8 mouse cellular contexts compared by ENCODE assay signal in genomic region chr2:127482533-127482911, GRCm38 (mm10). TPM values are rescaled to one million over a fixed set of nuclear protein-coding genes. Genes with fewer than 3 reads are reported as not detected.
A peak's percentile ranks its signal among the peaks of the same experiment; 100 is the strongest.
DNase-seq lines count a peak whose midpoint lies in the region; ATAC-seq and TF ChIP-seq lines count a peak whose summit lies in the region.

No protein-coding gene starts in this region.

- no peaks in the 10 kb centered on the region for H3K9me3 ChIP-seq in intestine, postnatal 0 days (ENCODE audit: control insufficient read depth)
- H3K9me3 ChIP-seq in liver, postnatal 0 days (ENCODE audit: low read length): no peaks in the 10 kb centered on the region
- H3K9me3 ChIP-seq in neural tube, embryonic 13.5 days: no peaks in the 10 kb centered on the region

- H3K4me3 ChIP-seq in intestine, postnatal 0 days (ENCODE audit: low read depth, low read length): peak overlapping the region; percentile 49
- peak overlapping the region; percentile 46 for H3K4me3 ChIP-seq in liver, postnatal 0 days (ENCODE audit: low read depth, low read length)
- H3K4me3 ChIP-seq in neural tube, embryonic 13.5 days: peak overlapping the region; percentile 42

- 0% methylated on average over 20 of the region's 21 CpGs for WGBS in intestine, postnatal 0 days
- WGBS in liver, postnatal 0 days (ENCODE audit: insufficient replicate concordance): under 1% methylated on average over 21 of the region's 21 CpGs
- WGBS in neural tube, embryonic 13.5 days: under 1% methylated on average over 21 of the region's 21 CpGs

- H3K9ac ChIP-seq in intestine, postnatal 0 days (ENCODE audit: low read depth, low read length): no peak overlapping the region
- H3K9ac ChIP-seq in liver, postnatal 0 days (replicated peaks): no peak overlapping the region
- H3K9ac ChIP-seq in neural tube, embryonic 13.5 days: peak overlapping the region; percentile 49

- H3K4me2 ChIP-seq in intestine, postnatal 0 days (replicated peaks; ENCODE audit: low read depth): peak overlapping the region; percentile 77
- peak overlapping the region; percentile 68 for H3K4me2 ChIP-seq in liver, postnatal 0 days (ENCODE audit: low read depth, low read length)
- H3K4me2 ChIP-seq in neural tube, embryonic 13.5 days: peak overlapping the region; percentile 62

- no peak overlapping the region for H3K27ac ChIP-seq in intestine, postnatal 0 days (ENCODE audit: low read depth, low read length)
- H3K27ac ChIP-seq in liver, postnatal 0 days (ENCODE audit: low read depth): no peak overlapping the region
- no peak overlapping the region for H3K27ac ChIP-seq in neural tube, embryonic 13.5 days (replicated peaks)

- no peaks in the 10 kb centered on the region for H3K36me3 ChIP-seq in intestine, postnatal 0 days (ENCODE audit: control insufficient read depth, insufficient read depth)
- H3K36me3 ChIP-seq in liver, postnatal 0 days (replicated peaks; ENCODE audit: insufficient read depth, low read length): no peaks in the 10 kb centered on the region
- no peaks in the 10 kb centered on the region for H3K36me3 ChIP-seq in neural tube, embryonic 13.5 days

- TF ChIP-seq CTCF in intestine, postnatal 0 days (IDR thresholded peaks at IDR 0.05; ENCODE audit: low read depth): no peak
- TF ChIP-seq CTCF in liver, postnatal 0 days (IDR thresholded peaks at IDR 0.05; ENCODE audit: low read depth): no peak

- no peak for TF ChIP-seq EP300 in liver, postnatal 0 days (IDR thresholded peaks at IDR 0.05; ENCODE audit: low read depth)

- DNase-seq in layer of hippocampus, postnatal 10 days (ENCODE audit: low spot score in 2 of 2): peak; percentile 49 to 67
- no peak for DNase-seq in layer of hippocampus, adult 9-10 months (ENCODE audit: low spot score)
- peak; percentile 78 for DNase-seq in embryo, embryonic 10.5 days (ENCODE audit: low spot score)
- DNase-seq in heart, adult 11 months: peak; percentile 99
- DNase-seq in liver, postnatal 0 days: peak; percentile 39
- DNase-seq in thymus, postnatal 4 days: no peak

- peaks cover 56% of the 10 kb centered on the region for H3K27me3 ChIP-seq in intestine, postnatal 0 days (replicated peaks; ENCODE audit: control insufficient read depth, insufficient read depth, low read length)
- H3K27me3 ChIP-seq in liver, postnatal 0 days (ENCODE audit: insufficient read depth, low read length): peaks cover 64% of the 10 kb centered on the region
- peaks cover 81% of the 10 kb centered on the region for H3K27me3 ChIP-seq in neural tube, embryonic 13.5 days

- peak; percentile 44; the same call in 1 of the 2 replicates for ATAC-seq in intestine, postnatal 0 days
- no peak for ATAC-seq in liver, postnatal 0 days
- ATAC-seq in neural tube, embryonic 13.5 days (ENCODE audit: low read depth): peak; percentile 60

- no peaks in the 10 kb centered on the region for H3K4me1 ChIP-seq in intestine, postnatal 0 days (replicated peaks; ENCODE audit: control insufficient read depth, insufficient read depth, low read length)
- H3K4me1 ChIP-seq in liver, postnatal 0 days (ENCODE audit: insufficient read depth): peaks cover 9% of the 10 kb centered on the region; the same call in 1 of the 2 replicates
- peaks cover 36% of the 10 kb centered on the region for H3K4me1 ChIP-seq in neural tube, embryonic 13.5 days (replicated peaks)

RNA-seq across cellular contexts. Expression of gene Fahd2a, which starts 38.2 kb away (rescaled TPM):
- 10 to 100 TPM; 11.5 to 17.6 TPM for total RNA-seq in layer of hippocampus, postnatal 10 days (2021)
- polyA plus RNA-seq in intestine, postnatal 0 days (2015; fragmentation: Nextera tagmentation; extraction: Ambion mirVana): 23.5 and 24.2 TPM in 2 replicates
- polyA plus RNA-seq in liver, postnatal 0 days (2015; fragmentation: Nextera tagmentation; extraction: Ambion mirVana): 14.7 and 16.9 TPM in 2 replicates
- polyA plus RNA-seq in neural tube, embryonic 13.5 days (2015; fragmentation: Nextera tagmentation; extraction: Ambion mirVana): 24.7 and 32.5 TPM in 2 replicates

RNA-seq across cellular contexts. Expression of gene Kcnip3, which starts 39.4 kb away (rescaled TPM):
- total RNA-seq in layer of hippocampus, postnatal 10 days (2021): 10 to 100 TPM; 53.9 to 57.9 TPM
- 1.8 TPM in 2 replicates for polyA plus RNA-seq in intestine, postnatal 0 days (2015; fragmentation: Nextera tagmentation; extraction: Ambion mirVana)
- 0.23 and 0.43 TPM in 2 replicates for polyA plus RNA-seq in liver, postnatal 0 days (2015; fragmentation: Nextera tagmentation; extraction: Ambion mirVana)
- polyA plus RNA-seq in neural tube, embryonic 13.5 days (2015; fragmentation: Nextera tagmentation; extraction: Ambion mirVana): 3.1 and 3.9 TPM in 2 replicates

RNA-seq across cellular contexts. Expression of gene Gpat2, which starts 57.5 kb away (rescaled TPM):
- total RNA-seq in layer of hippocampus, postnatal 10 days (2021): not detected
- polyA plus RNA-seq in intestine, postnatal 0 days (2015; fragmentation: Nextera tagmentation; extraction: Ambion mirVana): 0.07 and 0.18 TPM in 2 replicates
- polyA plus RNA-seq in liver, postnatal 0 days (2015; fragmentation: Nextera tagmentation; extraction: Ambion mirVana): 0.46 and 0.51 TPM in 2 replicates
- polyA plus RNA-seq in neural tube, embryonic 13.5 days (2015; fragmentation: Nextera tagmentation; extraction: Ambion mirVana): 0.29 and 0.31 TPM in 2 replicates

RNA-seq across cellular contexts. Expression of gene Prom2, which starts 58.7 kb away (rescaled TPM):
- total RNA-seq in layer of hippocampus, postnatal 10 days (2021): under 1 TPM; 0.07 to 0.14 TPM
- polyA plus RNA-seq in intestine, postnatal 0 days (2015; fragmentation: Nextera tagmentation; extraction: Ambion mirVana): 0.04 TPM in 1 of 2 replicates, not detected in the other
- not detected in 2 replicates for polyA plus RNA-seq in liver, postnatal 0 days (2015; fragmentation: Nextera tagmentation; extraction: Ambion mirVana)
- not detected in 2 replicates for polyA plus RNA-seq in neural tube, embryonic 13.5 days (2015; fragmentation: Nextera tagmentation; extraction: Ambion mirVana)

Comparison
In these comparisons a context has a peak if more than half of its experiments do, and no peak if none do; other contexts are left out.
1. DNase-seq: peak in layer of hippocampus, postnatal 10 days (2 of 2), embryo, embryonic 10.5 days (single experiment), heart, adult 11 months (single experiment) and liver, postnatal 0 days (single experiment); none in layer of hippocampus, adult 9-10 months (single experiment) and thymus, postnatal 4 days (single experiment).
2. Peak in every context shown above with its lines, with median percentiles within 50 percentile points of each other: H3K4me2 ChIP-seq and H3K4me3 ChIP-seq.